Mouse (Mus musculus): Measurements from ENCODE around the gene Gm20431. TPM values are rescaled to one million over a fixed set of nuclear protein-coding genes. Genes with fewer than 3 reads are reported as not detected.

Gene Gm20431
- polyA plus RNA-seq, 1 experiment from 2014 or later, result 0.63 TPM

GRCm38 (mm10) chr2:167695491-167695890 lies 34.2 kb upstream of the Gm20431 start:
- Histone ChIP-seq H3K9me3 (replicated peaks) (no peaks in the 10 kb centered on the region), H3K36me3 (replicated peaks) (peaks cover 4% of the 10 kb centered on the region; the same call in 1 of the 2 replicates), H3K9ac (no peak overlapping the region), H3K4me1 (replicated peaks) (peaks cover 36% of the 10 kb centered on the region), H3K27ac (replicated peaks) (no peak overlapping the region), H3K4me2 (no peak overlapping the region), H3K27me3 (peaks cover 16% of the 10 kb centered on the region), H3K4me3 (replicated peaks) (no peak overlapping the region)
- ATAC-seq (ENCODE audit: insufficient read depth), result no peak
- WGBS (ENCODE audit: insufficient replicate concordance), result 86% methylated on average over 14 of the region's 14 CpGs

GRCm38 (mm10) chr2:167694963-167695362 lies 33.7 kb upstream of the Gm20431 start:
- H3K4me1 ChIP-seq (replicated peaks), result peaks cover 38% of the 10 kb centered on the region
- H3K27ac ChIP-seq (replicated peaks), result no peak overlapping the region
- no peak for ATAC-seq (ENCODE audit: insufficient read depth)
- H3K9ac ChIP-seq, result no peak overlapping the region
- WGBS (ENCODE audit: insufficient replicate concordance), result 76% methylated on average over 7 of the region's 7 CpGs
- peaks cover 20% of the 10 kb centered on the region for H3K27me3 ChIP-seq
- no peak overlapping the region for H3K4me3 ChIP-seq (replicated peaks)
- H3K9me3 ChIP-seq (replicated peaks), result no peaks in the 10 kb centered on the region
- no peak overlapping the region for H3K4me2 ChIP-seq
- peaks cover 4% of the 10 kb centered on the region; the same call in 1 of the 2 replicates for H3K36me3 ChIP-seq (replicated peaks)

GRCm38 (mm10) chr2:167694244-167694643 lies 32.9 kb upstream of the Gm20431 start:
- H3K4me3 ChIP-seq (replicated peaks), result no peak overlapping the region
- 73% methylated on average over 1 of the region's 1 CpGs for WGBS (ENCODE audit: insufficient replicate concordance)
- peaks cover 46% of the 10 kb centered on the region for H3K4me1 ChIP-seq (replicated peaks)
- no peak overlapping the region for H3K27ac ChIP-seq (replicated peaks)
- no peak overlapping the region for H3K9ac ChIP-seq
- H3K4me2 ChIP-seq, result no peak overlapping the region
- H3K27me3 ChIP-seq, result peaks cover 27% of the 10 kb centered on the region
- H3K36me3 ChIP-seq (replicated peaks), result peaks cover 4% of the 10 kb centered on the region; the same call in 1 of the 2 replicates
- ATAC-seq (ENCODE audit: insufficient read depth), result no peak
- H3K9me3 ChIP-seq (replicated peaks), result no peaks in the 10 kb centered on the region

- no peak overlapping the region for H3K27ac ChIP-seq (replicated peaks)
- no peak for ATAC-seq (ENCODE audit: insufficient read depth)
- H3K4me2 ChIP-seq, result no peak overlapping the region
- no peak overlapping the region for H3K9ac ChIP-seq
- H3K9me3 ChIP-seq (replicated peaks), result no peaks in the 10 kb centered on the region
- no peak overlapping the region for H3K4me3 ChIP-seq (replicated peaks)
- H3K36me3 ChIP-seq (replicated peaks), result peaks cover 4% of the 10 kb centered on the region; the same call in 1 of the 2 replicates
- H3K27me3 ChIP-seq, result peaks cover 34% of the 10 kb centered on the region
- 74% methylated on average over 2 of the region's 2 CpGs for WGBS (ENCODE audit: insufficient replicate concordance)
- H3K4me1 ChIP-seq (replicated peaks), result peaks cover 46% of the 10 kb centered on the region
Measured at GRCm38 (mm10) chr2:167693540-167693939, 32.2 kb upstream of the Gm20431 start.

GRCm38 (mm10) chr2:167692831-167693230 lies 31.5 kb upstream of the Gm20431 start:
- Histone ChIP-seq H3K36me3 (replicated peaks) (peaks cover 4% of the 10 kb centered on the region; the same call in 1 of the 2 replicates), H3K9ac (no peak overlapping the region), H3K9me3 (replicated peaks) (no peaks in the 10 kb centered on the region), H3K27ac (replicated peaks) (no peak overlapping the region; the same call in 1 of the 2 replicates), H3K4me1 (replicated peaks) (peaks cover 46% of the 10 kb centered on the region), H3K4me3 (replicated peaks) (no peak overlapping the region), H3K27me3 (peaks cover 42% of the 10 kb centered on the region), H3K4me2 (no peak overlapping the region; the same call in 1 of the 2 replicates)
- 56% methylated on average over 3 of the region's 3 CpGs for WGBS (ENCODE audit: insufficient replicate concordance)
- ATAC-seq (ENCODE audit: insufficient read depth), result no peak

- peaks cover 48% of the 10 kb centered on the region for H3K4me1 ChIP-seq (replicated peaks)
- H3K4me2 ChIP-seq, result peak overlapping the region; percentile 91
- peak overlapping the region; percentile 14; the same call in 1 of the 2 replicates for H3K27ac ChIP-seq (replicated peaks)
- no peak for ATAC-seq (ENCODE audit: insufficient read depth)
- H3K9ac ChIP-seq, result no peak overlapping the region
- WGBS (ENCODE audit: insufficient replicate concordance), result 75% methylated on average over 14 of the region's 14 CpGs
- peak overlapping the region; percentile 71 for H3K4me3 ChIP-seq (replicated peaks)
- H3K27me3 ChIP-seq, result peaks cover 49% of the 10 kb centered on the region
- H3K9me3 ChIP-seq (replicated peaks), result no peaks in the 10 kb centered on the region
- peaks cover 4% of the 10 kb centered on the region; the same call in 1 of the 2 replicates for H3K36me3 ChIP-seq (replicated peaks)
Measured at GRCm38 (mm10) chr2:167691871-167692661, 30.8 kb upstream of the Gm20431 start.

GRCm38 (mm10) chr2:167691410-167691809 lies 30.1 kb upstream of the Gm20431 start:
- Histone ChIP-seq H3K36me3 (replicated peaks) (peaks cover 4% of the 10 kb centered on the region; the same call in 1 of the 2 replicates), H3K9ac (0 out of 2 replicates have a peak overlapping the region, but pooled peaks have one; percentile 55), H3K4me3 (replicated peaks) (peak overlapping the region; percentile 71), H3K4me2 (peak overlapping the region; percentile 91), H3K9me3 (replicated peaks) (no peaks in the 10 kb centered on the region), H3K27me3 (peaks cover 56% of the 10 kb centered on the region), H3K27ac (replicated peaks) (no peak overlapping the region), H3K4me1 (replicated peaks) (peaks cover 54% of the 10 kb centered on the region)
- WGBS (ENCODE audit: insufficient replicate concordance), result 70% methylated on average over 6 of the region's 6 CpGs
- no peak for ATAC-seq (ENCODE audit: insufficient read depth)

GRCm38 (mm10) chr2:167690962-167691311 lies 29.6 kb upstream of the Gm20431 start:
- Histone ChIP-seq H3K4me1 (replicated peaks) (peaks cover 57% of the 10 kb centered on the region), H3K9me3 (replicated peaks) (no peaks in the 10 kb centered on the region), H3K4me2 (peak overlapping the region; percentile 91), H3K4me3 (replicated peaks) (peak overlapping the region; percentile 71), H3K36me3 (replicated peaks) (peaks cover 4% of the 10 kb centered on the region; the same call in 1 of the 2 replicates), H3K27ac (replicated peaks) (peak overlapping the region; percentile 35; the same call in 1 of the 2 replicates), H3K27me3 (peaks cover 58% of the 10 kb centered on the region), H3K9ac (peak overlapping the region; percentile 55)
- no peak for ATAC-seq (ENCODE audit: insufficient read depth)
- 59% methylated on average over 12 of the region's 12 CpGs for WGBS (ENCODE audit: insufficient replicate concordance)

- peak overlapping the region; percentile 55 for H3K9ac ChIP-seq
- whole genome bisulfite sequencing (ENCODE audit: insufficient replicate concordance), result 18% methylated on average over 15 of the region's 15 CpGs
- no peaks in the 10 kb centered on the region for H3K9me3 ChIP-seq (replicated peaks)
- ATAC-seq (ENCODE audit: insufficient read depth), result no peak
- peak overlapping the region; percentile 91 for H3K4me2 ChIP-seq
- H3K4me1 ChIP-seq (replicated peaks), result peaks cover 62% of the 10 kb centered on the region
- H3K36me3 ChIP-seq (replicated peaks), result peaks cover 4% of the 10 kb centered on the region; the same call in 1 of the 2 replicates
- H3K27me3 ChIP-seq, result peaks cover 60% of the 10 kb centered on the region
- H3K27ac ChIP-seq (replicated peaks), result peak overlapping the region; percentile 35; the same call in 1 of the 2 replicates
- H3K4me3 ChIP-seq (replicated peaks), result peak overlapping the region; percentile 71
Measured at GRCm38 (mm10) chr2:167690219-167690961, 29.1 kb upstream of the Gm20431 start.

- Histone ChIP-seq H3K9me3 (replicated peaks) (no peaks in the 10 kb centered on the region), H3K4me3 (replicated peaks) (peak within 1 kb of the TSS; percentile 71), H3K36me3 (replicated peaks) (peaks cover 4% of the 10 kb centered on the region; the same call in 1 of the 2 replicates), H3K9ac (peak within 1 kb of the TSS; percentile 64), H3K4me2 (peak within 1 kb of the TSS; percentile 91), H3K4me1 (replicated peaks) (peaks cover 68% of the 10 kb centered on the region), H3K27ac (replicated peaks) (peak within 1 kb of the TSS; percentile 83), H3K27me3 (peaks cover 63% of the 10 kb centered on the region)
- ATAC-seq (ENCODE audit: insufficient read depth), result no peak
- under 1% methylated on average over 99 of the region's 99 CpGs for WGBS (ENCODE audit: insufficient replicate concordance)
Measured at GRCm38 (mm10) chr2:167689501-167690218, 28.4 kb upstream of the Gm20431 start, which contains the start of gene Tmem189. Tmem189 (minus strand) TSS chr2:167689822.

Measured in liver, embryonic 15.5 days (tissue).